Mouse (Mus musculus) v-Abl transformed pro-B cells (cell line): ENCODE measurements around the gene Ppp1r14d.

Experiments
- in situ Hi-C, 2 experiments: fragments of 400-800 bp; cut with MboI; formaldehyde crosslinking; loops; one replicate each; pipeline ENCODE4 v1.15.1; 2025; ENCODE audit not compliant: unreplicated experiment in 2 of 2

Ppp1r14d gene

GRCm38 (mm10) chr2:119175614-119176013, 54.1 kb downstream of the Ppp1r14d start:
- in situ Hi-C loops: loop anchor here in 1 of 2 experiments (25.0 kb wide), 2 partner anchors 288 to 538 kb away; no protein-coding TSS in a partner anchor

- in situ Hi-C loops: loop anchor here in 1 of 2 experiments (25.0 kb wide), 2 partner anchors 288 to 538 kb away; no protein-coding TSS in a partner anchor
These were observed 54.8 kb downstream of the Ppp1r14d start for GRCm38 (mm10) chr2:119174866-119175265.

- in situ Hi-C loops: no loop called here
These were observed 55.6 kb downstream of the Ppp1r14d start, which contains the start of gene Gm14137 for GRCm38 (mm10) chr2:119173991-119174651. TSS of gene Gm14137 (plus strand) at chr2:119174509.

DNA sequence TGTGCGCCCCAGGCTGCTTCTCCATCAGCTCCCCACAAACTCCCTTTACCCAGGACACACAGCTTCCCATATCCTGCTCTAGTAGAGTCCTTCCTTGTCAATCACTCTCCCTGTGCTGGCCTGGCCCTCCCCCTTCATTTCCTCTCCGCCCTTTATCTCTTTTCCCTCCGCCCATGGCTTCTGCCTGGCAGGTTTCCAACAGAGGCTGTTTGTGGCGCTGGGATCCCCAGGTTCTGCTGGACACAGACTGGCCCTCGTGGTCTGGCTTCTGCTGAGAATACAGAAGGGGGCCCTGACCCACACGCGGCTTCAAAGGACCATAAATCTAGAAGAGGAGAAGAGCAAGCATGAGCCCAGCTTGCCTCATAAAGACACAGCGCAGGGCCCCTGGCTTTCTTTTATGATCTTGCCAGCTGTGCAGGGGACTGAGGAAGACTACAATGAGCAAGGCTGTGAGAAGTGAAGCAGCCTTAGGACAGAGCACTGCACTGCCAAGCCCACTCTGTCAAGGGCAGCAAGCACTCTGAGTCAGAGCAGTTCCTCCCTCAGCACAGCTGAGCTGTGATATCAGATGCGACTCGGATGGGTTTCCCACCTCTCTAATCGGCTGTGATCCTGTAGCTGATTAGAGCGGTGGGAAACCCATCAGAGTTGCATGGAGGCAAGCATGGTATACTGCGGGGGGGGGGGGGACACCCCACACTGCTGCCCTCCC, 56.7 kb downstream of the Ppp1r14d start:
- in situ Hi-C loops: no loop called here

GRCm38 (mm10) chr2:119172446-119172845, 57.3 kb downstream of the Ppp1r14d start:
- in situ Hi-C loops: no loop called here

- in situ Hi-C loops: no loop called here
These were observed 58.1 kb downstream of the Ppp1r14d start for GRCm38 (mm10) chr2:119171574-119171973.

GRCm38 (mm10) chr2:119170282-119170681, 59.4 kb downstream of the Ppp1r14d start:
- in situ Hi-C loops: no loop called here
